Mouse (Mus musculus) lung, adult 2 months (tissue): ENCODE data around the gene A830018L16Rik.

Source experiments
- CTCF ChIP-seq: fragments of 200-500 bp; IDR thresholded peaks from 2 replicates; pipeline ENCODE4 v1.5.1; 2011; ENCODE audit warnings: mild to moderate bottlenecking, low read length, control low read depth; ENCODE audit not compliant: insufficient read depth
- POLR2A ChIP-seq: fragments of 200-500 bp; IDR thresholded peaks from 2 replicates; pipeline ENCODE4 v1.6.1; 2011; ENCODE audit warnings: low read depth, mild to moderate bottlenecking, control low read depth, low read length, borderline replicate concordance; ENCODE audit errors: extremely low read depth

GRCm38 (mm10) chr1:11657341-11658060 lies 243.6 kb downstream of the A830018L16Rik start:
- no peak for TF ChIP-seq POLR2A
- peak; percentile 40; the same call in 1 of the 2 replicates for TF ChIP-seq CTCF
